31 mouse cellular contexts compared by ENCODE assay signal in genomic region chr14:52547933-52548332, GRCm38 (mm10). TPM values are rescaled to one million over a fixed set of nuclear protein-coding genes. Genes with fewer than 3 reads are reported as not detected.
"Had no signal": no experiment of that assay in that cellular context is flagged by ENCODE, and none has a peak within 500 bp of the region (broad histone marks: within the 10 kb centered on the region; RNA-seq: fewer than 3 reads in every experiment).

No protein-coding gene starts in this region.

- H3K36me3 ChIP-seq: limb, embryonic 10.5 days; limb, embryonic 13.5 days; liver, embryonic 12.5 days; liver, embryonic 15.5 days; lung, embryonic 15.5 days; midbrain, embryonic 12.5 days; neural tube, embryonic 13.5 days; stomach, embryonic 15.5 days had no signal

- DNase-seq: kidney, adult 18-20 months; kidney, adult 9 months; kidney, postnatal 25 days; layer of hippocampus, adult 9-11 months; liver; lung, adult 18-20 months; lung, postnatal 10 days; lung, postnatal 36 days; right cerebral cortex, adult 18-20 months; right cerebral cortex, postnatal 14 days; right cerebral cortex, postnatal 4 days; thymus, postnatal 25 days had no signal

- ATAC-seq: liver, embryonic 12.5 days had no signal

- H3K4me3 ChIP-seq: layer of hippocampus, adult 2 months; limb, embryonic 10.5 days; limb, embryonic 13.5 days; liver, embryonic 12.5 days; liver, embryonic 15.5 days; lung, embryonic 15.5 days; megakaryocyte, embryonic 14.5 days; midbrain, embryonic 12.5 days; myocyte; neural tube, embryonic 13.5 days; stomach, embryonic 15.5 days had no signal

- H3K9ac ChIP-seq: limb, embryonic 13.5 days; liver, embryonic 12.5 days; liver, embryonic 15.5 days; lung, embryonic 15.5 days; midbrain, embryonic 12.5 days; neural tube, embryonic 13.5 days; stomach, embryonic 15.5 days had no signal

- H3K4me2 ChIP-seq: limb, embryonic 13.5 days; liver, embryonic 12.5 days; liver, embryonic 15.5 days; lung, embryonic 15.5 days; midbrain, embryonic 12.5 days; neural tube, embryonic 13.5 days; stomach, embryonic 15.5 days had no signal

- H3K4me1 ChIP-seq: limb, embryonic 10.5 days; limb, embryonic 13.5 days; liver, embryonic 12.5 days; liver, embryonic 15.5 days; lung, embryonic 15.5 days; megakaryocyte, embryonic 14.5 days; midbrain, embryonic 12.5 days; neural tube, embryonic 13.5 days; stomach, embryonic 15.5 days had no signal

- H3K27ac ChIP-seq: layer of hippocampus, adult 2 months; limb, embryonic 10.5 days; limb, embryonic 13.5 days; liver, embryonic 12.5 days; liver, embryonic 15.5 days; lung, embryonic 15.5 days; midbrain, embryonic 12.5 days; neural tube, embryonic 13.5 days; stomach, embryonic 15.5 days had no signal

- H3K27me3 ChIP-seq: limb, embryonic 13.5 days; liver, embryonic 12.5 days; liver, embryonic 15.5 days; lung, embryonic 15.5 days; megakaryocyte, embryonic 14.5 days; midbrain, embryonic 12.5 days; neural tube, embryonic 13.5 days; stomach, embryonic 15.5 days had no signal

- H3K9me3 ChIP-seq: limb, embryonic 10.5 days; liver, embryonic 12.5 days; liver, embryonic 15.5 days; lung, embryonic 15.5 days; megakaryocyte, embryonic 14.5 days; midbrain, embryonic 12.5 days; neural tube, embryonic 13.5 days; stomach, embryonic 15.5 days had no signal

RNA-seq across cellular contexts. Expression of gene Olfr1507, which starts 52.4 kb away (rescaled TPM):
- total RNA-seq: layer of hippocampus, adult 2 months; layer of hippocampus, postnatal 25 days; left cerebral cortex, adult 18-20 months; left cerebral cortex, postnatal 25 days; monocyte, adult 5-6 weeks; neutrophil, adult 5-6 weeks had no signal
- polyA plus RNA-seq: kidney, embryonic 16.5 days; large intestine, adult 2 months; limb, embryonic 10.5 days; limb, embryonic 13.5 days; liver, embryonic 12.5 days; liver, embryonic 15.5 days; lung, embryonic 15.5 days; midbrain, embryonic 12.5 days; myocyte; neural tube, embryonic 13.5 days; stomach, embryonic 15.5 days; thymus, postnatal 0 days had no signal
